Mouse (Mus musculus) gastrocnemius, adult 2 months (tissue): Measurements from ENCODE around the gene Drg1. TPM values are rescaled to one million over a fixed set of nuclear protein-coding genes. Genes with fewer than 3 reads are reported as not detected.
A peak's percentile ranks its signal among the peaks of the same experiment; 100 is the strongest.

ENCODE experiments used
- DNase-seq: peaks from one replicate; pipeline ENCODE4 v3.0.0; 2022
- H3K27ac ChIP-seq: fragments of 200-600 bp; 2 replicates; pipeline ENCODE4 v1.8.1; 2022; ENCODE audit warnings: mild to moderate bottlenecking
- H3K4me3 ChIP-seq: fragments of 200-600 bp; 2 replicates; pipeline ENCODE4 v1.8.1; 2022; ENCODE audit warnings: mild to moderate bottlenecking, moderate library complexity
- CTCF ChIP-seq: fragments of 200-600 bp; IDR thresholded peaks from 2 replicates; pipeline ENCODE4 v1.8.1; 2022; ENCODE audit warnings: antibody characterized with exemption, mild to moderate bottlenecking, moderate library complexity
- intact Hi-C: fragments of 180-260 bp; cut with DNase I; formaldehyde crosslinking; loops from one replicate; pipeline ENCODE4 v1.15.1; 2025
- total RNA-seq, 2 experiments: library from RNA; stranded (reverse); gene quantifications; 2 replicates each; pipeline ENCODE4 v1.2.3; 2021

Drg1 gene
- total RNA-seq, 2 experiments from 2014 or later = 44.1 to 45.0 TPM

DNA sequence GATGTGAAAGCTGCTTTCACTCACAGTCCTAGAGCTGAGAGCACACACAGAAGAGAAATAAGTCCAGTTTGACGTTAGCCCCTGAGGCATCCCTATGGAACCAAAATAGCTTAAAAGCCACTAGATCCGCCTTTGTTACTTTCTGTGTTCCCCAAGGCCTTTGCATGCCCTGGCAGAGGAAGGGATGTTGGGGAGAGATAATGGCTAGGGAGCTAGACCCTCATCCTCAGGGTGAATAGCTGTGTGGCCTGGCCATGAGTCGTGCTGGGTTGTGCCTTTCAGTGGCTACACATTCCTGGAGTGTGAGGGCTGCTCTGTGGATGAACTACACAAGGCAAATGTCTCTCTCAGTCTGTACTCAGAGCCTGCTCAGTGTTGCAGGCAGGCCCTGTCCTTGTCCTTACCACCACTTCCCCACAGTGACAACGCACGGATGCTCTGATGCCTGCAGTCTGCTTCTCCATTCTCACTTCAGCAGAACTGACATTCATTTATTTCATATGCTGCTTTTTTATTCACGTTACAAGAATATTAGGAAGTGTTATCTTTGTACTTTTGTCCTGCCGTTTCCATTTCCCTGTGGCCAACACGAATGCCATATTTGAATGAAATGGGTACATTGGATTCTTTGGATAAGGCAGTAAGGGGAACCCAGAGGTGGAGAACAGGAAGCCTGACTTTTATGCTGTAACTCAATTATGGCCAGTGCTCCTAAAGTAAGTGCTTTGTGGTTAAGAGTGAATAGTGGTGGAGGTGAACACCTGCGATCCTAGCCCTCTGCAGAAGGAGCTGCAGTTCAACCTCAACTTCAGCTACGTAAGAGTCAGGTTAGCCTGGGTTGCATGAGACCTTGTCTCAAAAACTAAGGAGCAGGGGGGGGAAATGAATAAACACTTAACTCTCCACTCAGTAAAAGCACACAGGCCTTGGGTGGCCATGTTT lies 31.9 kb upstream of the Drg1 start:
- no peak for TF ChIP-seq CTCF
- intact Hi-C loops = no loop called here
- no peak overlapping the region for H3K4me3 ChIP-seq
- H3K27ac ChIP-seq = no peak overlapping the region
- DNase-seq = no peak

DNA sequence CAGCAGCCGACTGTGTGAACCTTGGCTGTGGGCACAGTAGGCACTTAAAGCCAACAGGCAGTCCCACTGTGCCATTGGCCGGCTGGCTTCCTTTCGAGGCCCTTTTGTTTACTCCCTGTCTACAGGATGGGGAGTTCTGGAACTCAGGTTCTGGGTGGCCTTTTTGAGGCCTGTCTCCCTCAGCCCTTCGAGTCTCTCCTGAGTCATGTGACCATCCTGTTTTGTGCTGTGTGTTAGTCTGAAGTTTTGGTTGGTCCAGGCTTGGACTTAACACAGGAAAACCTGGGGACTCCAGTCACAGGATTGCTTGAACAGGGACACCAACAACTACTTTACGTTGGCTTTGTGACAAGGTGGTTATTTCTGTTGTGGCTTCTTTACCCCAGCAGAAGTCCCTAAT lies 29.8 kb upstream of the Drg1 start:
- TF ChIP-seq CTCF = no peak
- peak overlapping the region; percentile 16; the same call in 1 of the 2 replicates for H3K27ac ChIP-seq
- no peak for DNase-seq
- H3K4me3 ChIP-seq = no peak overlapping the region
- intact Hi-C loops = no loop called here

DNA sequence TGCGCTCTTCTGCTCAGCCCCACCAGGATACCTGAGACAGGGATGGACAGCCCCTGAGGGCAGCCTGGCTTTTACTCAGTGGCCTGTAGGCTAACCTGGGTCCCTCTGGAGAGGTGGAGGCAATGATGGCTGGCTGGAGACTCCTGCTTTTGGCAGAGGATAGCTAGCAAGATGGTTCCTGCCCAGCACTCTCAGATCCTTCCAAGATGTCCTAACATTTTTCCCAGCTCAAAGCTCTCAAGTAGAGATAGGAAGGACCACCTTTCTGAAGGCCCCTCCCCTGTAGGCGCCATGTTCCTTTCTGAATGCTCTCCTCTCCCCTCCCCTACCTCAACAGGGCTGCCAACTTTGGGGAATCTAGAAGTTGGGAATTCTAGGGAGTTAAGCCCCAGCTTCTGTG lies 28.4 kb upstream of the Drg1 start:
- H3K4me3 ChIP-seq = no peak overlapping the region
- DNase-seq = no peak
- no peak for TF ChIP-seq CTCF
- intact Hi-C loops = loop anchor here (5.0 kb wide), 1 partner anchor 33 kb away; no protein-coding TSS in a partner anchor
- H3K27ac ChIP-seq = no peak overlapping the region

GRCm38 (mm10) chr11:3293361-3293760 lies 27.1 kb upstream of the Drg1 start:
- Histone ChIP-seq H3K4me3 (peak overlapping the region; percentile 94), H3K27ac (no peak overlapping the region; the same call in 1 of the 2 replicates)
- TF ChIP-seq CTCF = no peak
- no peak for DNase-seq
- intact Hi-C loops = loop anchor here (5.0 kb wide), 1 partner anchor 34 kb away; no protein-coding TSS in a partner anchor

DNA sequence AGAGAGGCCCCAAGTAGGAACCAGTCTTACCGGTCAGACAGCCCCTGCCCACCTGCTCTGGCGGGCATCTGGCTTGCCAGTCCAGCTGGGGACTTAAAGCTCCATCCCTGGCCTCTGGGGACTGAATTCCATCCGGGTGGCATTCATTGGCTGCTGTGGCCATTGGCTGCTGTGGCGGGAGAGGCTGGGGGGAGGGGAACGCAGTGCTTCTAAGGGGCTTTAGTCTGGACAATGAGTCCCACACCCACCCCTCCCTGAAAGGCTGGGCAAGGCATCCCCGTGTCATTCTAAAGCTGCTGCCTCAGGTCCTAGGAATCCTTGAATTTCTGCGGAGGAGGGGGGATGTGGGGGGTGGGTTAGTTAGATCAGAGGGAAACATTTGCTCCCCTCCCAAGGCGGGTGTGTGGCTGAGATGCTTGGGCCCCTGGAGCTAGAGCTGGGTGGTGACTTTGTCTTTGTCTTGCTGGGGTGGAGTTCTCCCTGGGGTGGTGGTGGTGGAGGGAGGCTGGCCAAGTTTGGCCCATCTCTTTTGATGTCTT lies 26.6 kb upstream of the Drg1 start:
- intact Hi-C loops = loop anchor here (5.0 kb wide), 1 partner anchor 35 kb away; no protein-coding TSS in a partner anchor
- DNase-seq = no peak

GRCm38 (mm10) chr11:3292062-3292421 lies 25.8 kb upstream of the Drg1 start:
- intact Hi-C loops = loop anchor here (5.0 kb wide), 1 partner anchor 35 kb away; no protein-coding TSS in a partner anchor
- no peak for TF ChIP-seq CTCF
- Histone ChIP-seq H3K4me3 (peak overlapping the region; percentile 94), H3K27ac (peak overlapping the region; percentile 99)
- peak; percentile 52 for DNase-seq

More for the DNA sequence above, 26.6 kb upstream of the Drg1 start:
- TF ChIP-seq CTCF = no peak
- Histone ChIP-seq H3K27ac (peak overlapping the region; percentile 99), H3K4me3 (peak overlapping the region; percentile 94)

DNA sequence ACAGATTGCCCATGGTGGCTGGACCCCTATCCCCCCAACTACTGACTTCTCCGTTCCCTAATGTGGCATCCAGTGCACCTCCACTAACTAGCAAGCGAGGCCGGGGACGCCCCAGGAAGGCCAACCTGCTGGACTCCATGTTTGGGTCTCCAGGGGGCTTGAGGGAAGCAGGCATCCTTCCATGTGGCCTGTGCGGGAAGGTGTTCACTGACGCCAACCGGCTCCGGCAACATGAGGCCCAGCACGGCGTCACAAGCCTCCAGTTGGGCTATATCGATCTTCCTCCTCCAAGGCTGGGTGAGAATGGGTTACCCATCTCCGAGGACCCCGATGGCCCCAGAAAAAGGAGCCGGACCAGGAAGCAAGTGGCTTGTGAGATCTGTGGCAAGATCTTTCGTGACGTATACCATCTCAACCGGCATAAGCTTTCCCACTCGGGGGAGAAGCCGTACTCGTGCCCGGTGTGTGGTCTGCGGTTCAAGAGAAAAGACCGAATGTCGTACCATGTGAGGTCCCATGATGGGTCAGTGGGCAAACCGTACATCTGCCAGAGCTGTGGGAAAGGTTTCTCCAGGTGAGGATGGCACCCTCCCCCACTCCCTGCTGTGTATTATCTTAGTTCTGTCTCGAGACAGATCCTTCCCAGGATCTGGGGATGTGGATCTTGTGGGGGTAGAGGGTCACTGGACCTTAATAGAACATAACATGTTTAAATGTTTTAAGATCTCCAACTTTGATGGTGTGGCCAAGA lies 25.3 kb upstream of the Drg1 start:
- Histone ChIP-seq H3K27ac (peak overlapping the region; percentile 99), H3K4me3 (peak overlapping the region; percentile 94)
- intact Hi-C loops = loop anchor here (5.0 kb wide), 1 partner anchor 36 kb away; no protein-coding TSS in a partner anchor
- TF ChIP-seq CTCF = no peak
- DNase-seq = no peak

- H3K4me3 ChIP-seq = peak overlapping the region; percentile 94
- no peak for TF ChIP-seq CTCF
- peak overlapping the region; percentile 99 for H3K27ac ChIP-seq
- peak; percentile 63 for DNase-seq
- intact Hi-C loops = loop anchor here (5.0 kb wide), 1 partner anchor 37 kb away; no protein-coding TSS in a partner anchor
Measured at GRCm38 (mm10) chr11:3290640-3291310, 24.6 kb upstream of the Drg1 start.

GRCm38 (mm10) chr11:3289803-3290639 lies 23.8 kb upstream of the Drg1 start:
- intact Hi-C loops = loop anchor here (1.0 to 5.0 kb wide), 2 partner anchors 24 to 37 kb away; partner anchors contain the start of gene Drg1
- peak; percentile 88 for DNase-seq
- Histone ChIP-seq H3K4me3 (peak overlapping the region; percentile 94), H3K27ac (peak overlapping the region; percentile 99)
- peak; percentile 82 for TF ChIP-seq CTCF

DNA sequence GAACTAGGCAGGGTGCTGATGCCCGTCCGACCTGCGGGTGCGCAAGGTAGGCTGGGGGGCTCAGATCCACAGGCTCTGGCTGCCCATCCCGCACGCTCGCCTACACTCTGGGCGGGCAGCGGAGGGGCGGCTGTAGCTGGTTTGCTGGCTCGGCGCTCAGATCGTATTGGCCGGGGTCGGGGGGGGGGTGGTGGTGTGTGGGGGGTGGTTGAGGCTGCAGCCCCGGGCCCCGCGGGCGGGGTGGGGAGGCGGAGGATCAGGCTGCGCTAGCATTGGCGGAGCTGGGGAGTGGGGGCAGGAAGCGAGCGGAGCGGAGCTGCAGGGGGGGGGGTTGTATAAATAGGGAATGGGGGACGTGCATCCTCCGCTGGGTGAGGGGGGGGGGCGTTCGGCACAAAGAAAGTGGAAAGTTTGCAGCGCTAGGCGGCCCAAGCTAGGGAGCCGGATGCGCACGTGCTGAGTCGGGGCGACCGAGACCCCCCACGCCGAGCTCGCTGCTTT lies 23.1 kb upstream of the Drg1 start:
- Histone ChIP-seq H3K27ac (peak overlapping the region; percentile 99), H3K4me3 (peak overlapping the region; percentile 94)
- no peak for TF ChIP-seq CTCF
- intact Hi-C loops = loop anchor here (1.0 kb wide), 1 partner anchor 23 kb away; the partner anchor contains the start of gene Drg1
- peak; percentile 86 for DNase-seq
